Mouse (Mus musculus) right cerebral cortex, postnatal 25 days (tissue): Measurements from ENCODE around the gene Trap1.
A peak's percentile ranks its signal among the peaks of the same experiment; 100 is the strongest.
"Not testable (repeated sequence)": the region's sequence is repeated elsewhere in the genome, so short reads cannot be mapped to it uniquely, and the experiment has no call there.

Experiments used
- DNase-seq: peaks from one replicate; pipeline ENCODE4 v3.0.0; 2022

The Trap1 gene

DNA sequence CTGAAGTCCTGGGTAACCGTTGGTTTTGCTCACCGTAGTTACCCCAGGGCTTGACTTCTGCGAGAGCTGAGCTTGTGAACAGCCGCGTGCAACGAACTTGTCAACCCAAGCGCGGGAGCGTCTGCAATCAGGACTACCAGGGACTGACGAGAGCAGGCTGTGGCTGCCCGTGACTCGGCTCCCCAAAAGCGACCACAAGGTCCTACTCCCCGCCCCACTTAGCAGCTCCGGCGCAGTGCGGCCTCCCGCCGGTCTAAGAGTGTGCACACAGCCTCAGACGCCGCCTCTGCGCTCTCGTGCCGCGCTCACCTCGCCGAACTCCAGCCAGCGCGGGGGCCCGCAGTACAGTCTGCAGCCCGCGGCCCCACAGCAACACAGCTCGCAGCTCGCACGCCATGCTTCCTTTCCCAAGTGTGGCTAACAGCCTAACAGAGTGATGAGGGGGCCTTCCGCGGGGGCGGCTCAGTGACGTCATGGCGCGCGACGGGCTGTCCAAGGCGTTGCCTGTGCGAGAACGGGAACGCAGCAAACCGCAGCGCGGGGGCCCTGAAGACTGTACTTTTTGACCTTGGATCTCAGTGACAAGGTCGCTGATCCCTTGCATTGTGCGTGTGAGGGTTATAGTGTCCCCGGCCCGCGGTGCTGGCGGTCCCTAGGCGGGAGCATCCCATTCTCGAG is at the start of gene Trap1:
TSS of gene Trap1 (minus strand) at position 444 of the 678 bp plus-strand sequence.
- peak; percentile 94 for DNase-seq

DNA sequence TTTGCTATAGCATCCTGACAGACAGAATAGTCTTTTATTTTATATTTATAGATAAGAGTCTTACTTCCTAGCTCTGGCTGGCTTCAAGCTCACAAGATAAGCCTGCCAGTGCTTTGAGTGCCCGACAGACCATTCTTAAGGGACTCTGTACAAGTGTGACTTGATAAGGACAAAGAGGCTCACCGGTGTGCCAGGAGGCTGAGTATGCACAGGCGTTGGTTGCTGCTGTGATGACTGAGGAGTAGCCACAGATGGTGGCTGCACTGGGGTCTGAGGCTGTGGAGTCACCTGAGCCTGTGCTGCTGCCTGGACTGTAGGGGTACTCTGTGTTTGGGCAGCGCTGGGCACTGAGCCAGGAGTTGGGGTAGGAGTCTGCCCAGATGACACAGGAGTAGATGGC is 39.4 kb upstream of the Trap1 start:
- no peak for DNase-seq

DNA sequence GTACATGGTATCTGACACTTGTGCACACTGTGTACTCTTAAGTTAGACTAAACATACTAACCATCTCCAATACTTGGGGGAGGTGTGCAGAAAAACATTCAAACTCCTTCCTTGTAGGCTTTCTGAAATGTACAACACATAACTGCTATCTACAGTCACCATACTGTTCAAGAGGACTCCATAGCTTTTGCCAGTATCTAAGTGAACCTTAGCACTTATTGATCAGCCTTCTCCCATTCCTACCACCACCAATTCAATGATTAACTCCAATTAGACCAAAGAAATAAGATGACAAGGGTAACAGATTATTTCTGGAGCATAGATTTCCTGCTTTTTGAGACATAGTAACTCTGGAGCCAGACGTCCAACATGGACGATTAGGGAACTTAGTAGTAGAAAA is 22.7 kb upstream of the Trap1 start:
- DNase-seq: no peak

DNA sequence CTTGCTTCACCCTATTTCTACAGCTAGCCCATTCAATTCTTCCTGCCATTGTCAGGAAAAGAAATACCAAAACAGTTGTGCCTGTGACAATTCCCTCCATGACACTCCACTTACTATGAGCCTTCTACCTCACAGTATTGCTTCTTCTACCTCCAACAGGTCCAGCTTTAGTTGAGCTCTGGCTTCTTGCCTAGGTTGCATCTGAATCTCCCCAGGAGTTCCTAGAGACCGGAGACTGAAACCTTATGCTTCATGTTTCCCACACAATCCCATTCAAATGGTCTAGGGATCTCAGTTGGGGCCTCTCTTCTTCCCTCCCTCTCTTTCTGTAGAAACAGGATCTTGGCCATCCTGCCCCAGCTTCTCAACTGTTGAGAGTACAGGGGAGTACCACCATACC is 19.9 kb upstream of the Trap1 start:
- DNase-seq: no peak

DNA sequence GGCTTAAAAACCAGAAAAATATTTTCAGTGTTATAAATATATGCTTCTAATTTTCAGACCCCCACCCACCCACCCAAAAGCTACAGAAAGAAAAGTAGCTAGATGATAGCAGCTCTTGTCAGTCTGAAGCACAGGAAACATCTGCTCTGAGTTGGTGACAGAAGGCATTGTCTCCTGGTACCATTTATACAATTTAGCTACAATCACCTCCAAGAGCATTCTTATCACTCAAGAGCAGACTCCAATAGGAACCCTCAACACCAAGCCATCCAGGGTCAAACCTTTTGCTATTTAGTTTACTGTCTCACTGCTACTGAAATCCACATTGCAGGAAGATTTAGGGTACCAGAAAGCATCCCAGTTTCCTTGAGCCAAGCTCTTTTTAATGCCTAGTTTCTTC is 19.3 kb upstream of the Trap1 start:
- no peak for DNase-seq

DNA sequence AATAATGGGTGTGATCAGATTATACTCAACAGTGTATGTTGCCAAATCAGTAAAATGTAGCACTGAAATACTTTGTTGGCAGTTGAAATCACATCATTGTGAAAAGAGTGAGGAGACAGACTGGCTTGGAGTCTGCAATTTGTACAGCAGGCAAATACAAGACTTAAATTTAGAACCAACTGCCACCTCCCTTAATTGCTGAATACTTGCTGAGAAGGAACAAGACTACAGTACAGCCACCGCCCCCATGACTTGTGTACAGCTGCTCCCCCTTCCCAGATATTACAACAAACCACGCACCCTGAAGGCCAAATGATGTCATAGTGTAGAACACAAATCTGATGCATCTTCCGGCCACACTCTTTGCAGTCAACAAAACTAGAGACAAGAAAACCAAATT is 18.5 kb upstream of the Trap1 start:
- DNase-seq: no peak

DNA sequence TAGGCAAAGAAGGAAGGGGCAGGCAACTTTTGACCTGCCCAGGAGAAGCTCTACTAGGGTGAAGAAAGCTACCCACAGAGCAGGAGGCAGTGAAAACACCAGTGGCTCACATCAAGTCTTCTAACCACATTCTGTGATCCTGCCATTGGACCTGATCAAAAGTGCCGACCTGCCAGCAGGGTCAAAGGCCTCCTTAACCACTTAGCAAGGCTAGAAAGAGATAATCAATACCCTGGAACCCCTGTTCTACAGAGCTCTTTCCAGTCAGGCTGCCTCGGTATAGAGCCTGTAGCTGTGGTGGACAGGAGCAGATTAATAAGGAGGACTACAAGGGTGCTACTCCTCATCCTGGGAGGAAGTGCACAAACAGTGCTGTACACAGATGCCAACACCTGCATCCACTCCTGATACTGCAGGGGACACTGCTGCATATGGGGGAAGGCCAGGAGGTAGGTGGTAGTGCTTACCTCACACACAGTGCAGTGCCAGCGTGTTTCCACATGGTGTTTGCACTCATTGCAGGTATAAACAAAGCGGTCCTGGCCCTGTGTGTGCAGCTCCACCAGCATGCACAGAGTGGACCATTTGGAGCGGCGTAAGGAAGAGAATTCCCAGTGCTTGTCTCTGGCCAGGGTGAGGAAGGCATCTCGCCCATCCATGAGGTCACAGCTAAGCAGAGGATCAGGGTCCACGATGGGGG is 9.7 kb upstream of the Trap1 start:
- DNase-seq: no peak

DNA sequence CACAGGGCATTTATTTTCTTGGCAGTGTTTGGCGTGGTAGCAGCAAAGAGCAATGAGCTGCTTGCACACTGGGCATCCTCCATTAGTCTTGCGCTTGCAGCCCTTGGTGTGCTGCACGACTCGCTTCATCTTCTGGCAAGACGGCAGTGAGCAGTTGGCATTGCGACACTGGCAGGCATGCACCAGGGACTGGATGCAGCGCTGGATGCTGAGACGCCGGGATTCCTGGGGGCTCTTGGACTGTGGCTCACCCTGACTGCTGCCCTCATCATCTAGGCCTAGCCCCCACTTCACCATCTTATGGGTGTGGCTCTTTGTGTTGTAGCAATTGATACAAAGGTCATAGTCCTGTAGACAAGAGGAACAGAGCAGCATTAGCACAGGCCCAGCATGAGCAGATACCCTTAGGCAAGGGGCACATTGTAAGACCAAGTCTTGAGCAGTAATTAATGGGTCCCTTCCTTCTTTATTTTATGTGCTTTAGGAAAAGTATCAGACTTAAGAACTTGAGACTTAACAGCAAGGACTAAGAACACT is 8.3 kb upstream of the Trap1 start:
- DNase-seq: no peak

DNA sequence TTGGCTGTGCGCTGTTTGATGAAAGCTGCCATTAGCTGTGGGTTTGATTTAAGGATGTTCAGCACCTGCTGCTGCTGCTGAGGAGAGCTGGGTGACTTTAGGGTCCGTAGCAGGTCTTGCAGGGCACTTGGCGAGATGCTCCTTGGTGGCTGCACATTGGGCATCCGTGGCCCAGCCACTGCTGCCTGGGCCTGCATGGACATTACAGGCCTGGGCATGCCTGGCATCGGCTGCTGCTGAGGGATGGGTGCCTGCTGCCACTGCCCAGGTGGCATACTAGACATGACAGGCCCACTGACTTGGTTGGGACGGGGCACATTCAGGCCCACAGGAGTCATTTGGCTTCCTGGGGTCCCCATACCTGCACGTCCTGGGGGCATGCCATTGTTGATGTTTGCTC is 7.4 kb upstream of the Trap1 start:
- DNase-seq: no peak

DNA sequence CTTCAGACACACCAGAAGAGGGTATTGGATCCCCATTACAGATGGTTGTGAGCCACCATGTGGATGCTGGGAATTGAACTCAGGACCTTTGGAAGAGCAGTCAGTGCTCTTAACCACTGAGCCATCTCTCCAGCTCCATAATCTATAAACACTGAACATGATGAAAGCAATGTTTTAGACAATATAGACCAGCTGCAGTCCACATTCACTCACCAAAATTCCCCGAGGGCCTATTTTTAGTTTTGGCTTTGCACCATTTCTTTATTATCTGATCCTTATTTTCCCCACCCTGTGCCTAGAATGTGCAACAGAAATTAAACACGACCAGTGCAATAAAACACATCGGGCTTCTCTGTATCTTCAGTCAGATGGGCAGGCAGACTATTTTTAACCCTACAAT is 2.8 kb upstream of the Trap1 start:
- DNase-seq: not testable (repeated sequence)

DNA sequence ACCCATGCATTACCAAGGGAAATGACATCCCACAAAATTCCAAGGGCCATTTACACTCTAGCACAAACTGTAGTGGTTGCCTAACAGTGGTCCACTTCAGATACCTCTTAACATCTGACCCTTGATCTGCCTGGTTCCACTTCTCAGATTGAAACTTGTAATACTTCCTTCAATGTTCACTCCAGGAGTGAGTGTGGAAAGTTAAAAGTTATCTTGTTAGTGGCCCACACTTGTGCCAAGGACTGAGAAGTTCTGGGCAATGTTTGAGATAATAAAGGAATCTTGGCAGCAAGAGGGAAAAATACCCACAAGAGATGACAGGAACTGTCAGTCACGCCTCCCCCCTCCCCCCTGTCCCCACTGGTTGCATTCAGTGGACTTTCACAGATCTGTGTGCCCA is 2.0 kb upstream of the Trap1 start:
- DNase-seq: no peak

DNA sequence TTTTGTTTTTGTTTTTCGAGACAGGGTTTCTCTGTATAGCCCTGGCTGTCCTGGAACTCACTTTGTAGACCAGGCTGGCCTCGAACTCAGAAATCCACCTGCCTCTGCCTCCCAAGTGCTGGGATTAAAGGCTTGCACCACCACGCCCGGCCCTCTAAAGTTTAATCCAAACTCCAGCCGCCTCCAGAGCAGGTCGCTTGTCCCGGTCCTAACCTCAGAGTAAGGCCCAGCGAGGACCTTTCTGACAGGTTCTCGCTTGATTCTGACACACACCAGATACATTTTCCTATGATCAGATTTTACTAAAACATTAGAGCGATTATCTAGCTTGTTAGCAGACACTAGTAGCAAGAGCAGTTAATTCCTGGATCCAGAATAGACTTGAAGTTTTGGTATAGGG is 675 bp upstream of the Trap1 start:
- DNase-seq: not testable (repeated sequence)

DNA sequence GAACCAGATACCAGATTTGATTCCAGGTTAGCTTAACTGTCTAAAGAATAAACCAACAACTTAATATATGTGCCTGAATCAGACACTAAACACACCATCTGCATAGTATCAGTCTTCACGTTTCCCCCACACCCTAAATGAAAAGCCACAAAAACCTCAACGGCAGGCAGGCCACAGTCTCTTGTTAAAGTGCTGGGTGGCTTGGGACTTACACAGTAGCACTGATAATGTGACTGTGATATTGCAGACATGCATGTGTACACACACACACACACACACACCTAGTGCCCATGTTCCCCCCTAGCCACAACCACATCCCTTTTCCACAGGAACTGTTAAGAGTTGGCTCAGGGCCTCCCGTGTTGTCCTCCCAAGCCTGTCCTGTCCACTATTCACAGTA is 2.8 kb downstream of the Trap1 start:
- no peak for DNase-seq

DNA sequence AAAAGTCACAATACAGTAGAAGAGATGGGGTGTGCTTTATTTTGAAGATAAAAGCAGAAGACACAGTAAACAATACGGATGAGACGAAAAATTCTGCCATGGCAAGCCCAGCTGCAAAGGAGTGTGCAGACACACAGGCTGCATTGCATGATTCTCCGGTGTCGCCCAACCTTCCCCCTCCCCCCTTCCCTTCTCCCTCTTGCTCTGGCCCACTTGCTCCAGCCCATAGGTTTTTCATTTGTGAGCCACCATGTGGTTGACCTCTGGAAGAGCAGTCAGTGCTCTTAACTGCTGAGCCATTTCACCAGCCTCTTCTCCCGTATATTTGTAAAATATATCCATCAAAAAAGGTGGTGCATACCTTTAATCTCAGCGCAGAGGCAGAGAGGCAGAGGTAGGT is 3.3 kb downstream of the Trap1 start:
- no peak for DNase-seq

DNA sequence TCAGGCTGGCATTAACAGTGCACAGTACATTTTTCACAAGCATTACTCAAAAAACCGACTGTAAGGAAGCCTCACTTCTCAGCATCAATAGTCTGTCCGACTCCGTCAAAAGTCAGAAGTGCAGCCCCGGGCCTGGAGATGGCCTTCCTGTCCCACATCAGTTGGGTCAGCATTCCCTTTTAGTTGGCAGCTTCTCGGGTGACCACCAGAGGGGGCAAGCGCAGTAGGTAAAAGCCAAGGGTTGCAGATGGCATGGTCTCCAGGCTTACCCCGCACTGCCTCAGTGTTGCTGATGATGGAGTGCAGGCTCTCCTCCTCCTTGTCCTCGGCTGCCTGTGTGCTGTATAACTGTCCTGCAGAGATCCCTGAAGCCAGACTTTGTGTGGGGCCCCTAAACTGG is 9.0 kb downstream of the Trap1 start:
- peak; percentile 36 for DNase-seq

DNA sequence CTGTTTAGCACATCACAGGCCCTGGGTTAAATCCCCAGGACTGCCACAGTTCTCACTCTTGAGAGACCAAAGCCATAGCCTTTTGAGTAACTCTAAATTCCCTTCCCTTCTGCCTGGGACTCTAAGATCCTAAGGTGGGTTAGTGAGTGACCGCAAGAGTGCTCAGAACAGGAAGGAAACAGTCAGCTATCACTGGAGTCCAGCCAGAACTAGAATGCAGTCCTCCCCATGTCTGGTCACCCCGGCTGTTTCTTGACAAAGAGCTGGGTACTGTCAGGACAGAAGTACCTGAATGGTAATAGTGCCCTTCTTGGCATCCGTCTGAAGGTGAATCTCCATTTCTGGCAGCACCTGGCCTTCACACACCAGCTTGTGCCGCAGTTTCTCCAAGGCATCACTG is 12.7 kb downstream of the Trap1 start:
- DNase-seq: no peak

DNA sequence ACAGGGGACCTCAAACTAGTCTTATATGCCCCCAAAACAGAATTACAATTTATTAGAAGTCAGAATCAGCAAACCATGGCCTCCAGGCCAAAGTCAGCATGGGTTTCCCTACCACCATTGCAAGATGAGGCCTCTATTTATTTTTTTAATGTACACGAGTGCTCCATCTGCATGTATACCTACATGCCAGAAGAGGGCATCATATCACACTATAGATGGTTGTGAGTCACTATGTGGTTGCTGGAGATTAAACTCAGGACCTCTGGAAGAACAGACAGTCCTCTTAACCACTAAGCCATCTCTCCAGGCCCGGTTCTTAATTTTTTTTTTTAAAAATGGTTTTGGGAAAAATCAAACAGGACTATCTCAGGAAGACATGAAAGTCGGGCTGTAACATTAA is 23.8 kb downstream of the Trap1 start:
- no peak for DNase-seq

DNA sequence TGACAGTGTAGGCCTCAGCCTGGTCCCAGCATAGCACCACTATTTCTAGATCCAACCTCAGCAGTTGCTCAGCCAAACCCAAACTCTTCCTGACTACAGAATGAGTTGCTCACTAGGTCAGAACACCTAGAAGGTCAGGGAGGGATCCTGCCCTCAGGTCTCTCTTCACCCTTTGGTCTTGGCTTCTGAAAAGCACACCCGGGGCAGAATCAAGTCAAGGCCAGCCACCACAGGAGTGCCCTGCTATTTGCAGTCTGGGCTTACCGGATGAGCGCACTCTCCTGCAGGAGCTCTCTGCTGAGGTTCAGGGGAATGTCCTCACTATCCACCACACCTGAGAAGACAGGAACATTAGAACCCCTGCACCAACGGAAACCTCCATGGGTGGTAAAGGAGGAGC is 25.0 kb downstream of the Trap1 start:
- no peak for DNase-seq

DNA sequence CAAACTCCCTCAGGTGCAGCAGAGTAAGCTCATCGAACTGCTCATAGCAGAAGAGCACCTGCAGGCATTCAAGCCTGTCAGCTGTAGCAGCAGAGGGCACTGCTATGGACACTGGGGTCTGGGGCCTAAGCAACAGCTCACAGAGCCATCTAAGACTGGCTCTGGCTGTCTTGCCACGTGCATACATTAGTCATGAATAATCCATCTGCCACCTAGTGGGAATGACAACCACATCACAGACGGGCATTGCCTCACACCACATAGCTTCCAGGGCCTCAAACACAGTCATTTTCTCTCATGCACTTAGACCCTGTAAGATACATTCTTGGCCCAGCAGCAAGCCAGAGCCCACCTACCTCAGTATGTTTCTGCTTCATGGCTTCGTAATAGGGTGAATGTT is 32.1 kb downstream of the Trap1 start:
- no peak for DNase-seq

DNA sequence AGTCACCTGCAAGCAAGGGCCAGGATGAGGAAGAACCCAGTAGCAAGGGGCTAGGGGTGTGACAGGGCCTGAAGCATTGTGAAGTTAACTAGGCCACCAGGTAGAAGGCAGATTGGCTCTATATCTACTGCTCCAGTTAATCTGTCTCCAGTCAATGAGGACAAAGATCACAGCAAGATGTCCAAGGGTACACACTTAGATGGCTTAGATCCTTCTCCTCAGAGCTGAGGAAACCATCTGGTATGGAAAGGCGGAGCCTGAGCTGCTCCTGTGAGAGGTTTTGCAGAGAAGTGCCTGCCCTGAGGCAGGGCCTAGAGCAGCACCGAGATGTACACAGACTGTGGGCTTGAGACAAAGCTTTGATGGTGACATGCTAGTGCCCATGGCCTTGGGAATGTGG is 33.5 kb downstream of the Trap1 start:
- no peak for DNase-seq

DNA sequence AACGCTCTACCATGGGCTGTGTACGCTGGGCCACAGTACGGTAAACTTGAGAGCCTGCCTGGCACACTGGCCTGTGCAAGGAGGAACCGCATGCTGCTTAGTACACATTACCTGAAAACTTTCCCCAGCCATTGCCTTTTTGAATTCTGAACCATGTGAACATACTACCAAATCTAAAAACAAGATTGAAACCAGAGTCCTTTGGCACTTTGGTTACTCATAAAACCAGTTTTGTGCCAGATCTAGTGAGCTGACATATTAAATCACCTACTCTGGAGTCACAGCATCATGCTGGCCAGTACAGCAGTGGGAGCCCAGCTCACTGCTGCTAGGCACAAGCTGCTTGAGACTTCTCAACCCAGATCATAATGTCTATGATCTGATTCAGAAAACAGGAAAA is 36.0 kb downstream of the Trap1 start:
- no peak for DNase-seq

DNA sequence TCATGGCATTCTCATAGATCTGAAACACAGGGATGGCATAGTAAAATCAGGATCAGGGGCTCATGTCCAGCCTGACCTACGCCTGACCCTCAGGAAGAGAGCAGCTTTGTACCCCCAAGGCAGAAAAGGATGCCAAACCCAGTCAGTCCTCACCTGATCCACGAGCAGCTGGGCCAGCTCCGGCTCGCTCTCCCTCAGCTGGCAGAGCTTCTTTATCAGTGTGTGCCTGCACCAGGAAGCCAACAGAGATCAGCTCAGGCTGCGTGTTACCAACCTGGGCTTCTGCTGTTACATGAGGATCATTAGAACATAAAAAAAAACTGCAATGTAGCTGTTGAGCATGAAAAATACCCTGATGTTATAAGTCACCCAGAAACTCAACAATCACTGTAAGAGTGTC is 37.4 kb downstream of the Trap1 start:
- DNase-seq: no peak

DNA sequence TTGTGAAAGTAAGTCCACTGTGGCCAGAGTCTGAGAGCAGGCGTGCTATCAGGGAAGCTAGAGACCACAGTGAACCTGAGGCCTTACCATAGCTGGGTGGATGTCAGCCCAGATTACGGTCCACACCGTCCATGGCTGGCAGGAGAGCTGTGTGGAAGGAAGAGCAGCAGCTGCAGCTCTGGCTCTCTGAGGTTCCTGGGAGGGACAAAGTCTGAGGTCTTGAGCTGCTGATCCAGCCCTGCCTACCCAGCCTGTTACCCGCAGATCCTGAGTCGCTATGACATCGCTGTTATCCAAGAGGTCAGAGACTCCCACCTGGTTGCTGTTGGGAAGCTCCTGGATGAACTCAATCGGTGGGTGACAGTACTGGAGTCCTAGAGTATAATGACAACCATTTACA is 39.9 kb downstream of the Trap1 start:
- DNase-seq: no peak

DNA sequence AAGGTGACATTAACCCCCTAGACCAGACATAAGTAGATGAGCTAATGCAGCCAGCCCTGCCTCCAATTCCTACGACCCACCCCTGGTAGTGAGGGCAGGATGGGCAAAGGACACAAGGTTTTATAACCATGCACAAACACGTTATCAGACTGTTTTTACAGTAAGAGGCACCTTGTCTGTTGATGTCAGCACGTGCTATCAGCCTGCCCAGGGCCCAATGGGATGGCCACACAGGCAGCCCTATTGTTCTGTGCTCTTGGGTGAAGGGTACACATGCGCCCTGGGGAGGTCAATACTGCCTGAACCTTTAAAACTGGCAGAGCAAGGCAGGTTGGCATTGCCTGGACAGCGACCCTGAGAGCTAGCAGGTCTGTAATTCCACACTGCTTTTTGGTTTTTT is 40.8 kb downstream of the Trap1 start, which contains the start of gene Dnase1:
TSS of gene Dnase1 (plus strand) at position 136 of the 400 bp plus-strand sequence.
- DNase-seq: no peak

DNA sequence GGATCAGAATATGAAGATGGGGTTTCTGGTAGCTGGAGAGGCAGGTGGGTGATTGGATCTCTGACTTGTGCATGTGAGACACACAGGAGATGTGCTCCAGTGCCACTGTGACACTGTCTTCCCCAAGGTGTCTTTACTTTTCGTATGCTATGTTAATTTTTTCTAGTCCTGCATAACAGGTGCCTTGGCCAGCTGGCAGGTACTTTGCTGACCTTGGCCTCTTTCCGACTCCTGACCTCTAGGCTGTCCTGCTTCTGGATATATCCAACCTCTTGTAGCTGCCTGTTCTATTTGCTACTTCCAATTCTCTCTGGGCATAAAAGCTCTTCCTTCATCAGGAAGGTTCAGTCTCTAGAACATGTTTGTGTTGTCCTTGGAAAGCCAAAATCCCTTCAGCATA is 42.1 kb downstream of the Trap1 start:
- no peak for DNase-seq
